Mouse (Mus musculus): ENCODE measurements around the gene H2afv. TPM values are rescaled to one million over a fixed set of nuclear protein-coding genes. Genes with fewer than 3 reads are reported as not detected.
"Not testable (repeated sequence)": the region's sequence is repeated elsewhere in the genome, so short reads cannot be mapped to it uniquely, and the experiment has no call there.

H2afv gene
- polyA plus RNA-seq, 1 experiment from 2014 or later, result 318 TPM

- Histone ChIP-seq H3K9ac (no peak overlapping the region), H3K9me3 (replicated peaks) (no peaks in the 10 kb centered on the region), H3K27ac (no peak overlapping the region), H3K4me3 (no peak overlapping the region), H3K4me2 (no peak overlapping the region), H3K4me1 (replicated peaks) (no peaks in the 10 kb centered on the region), H3K36me3 (peaks cover 62% of the 10 kb centered on the region), H3K27me3 (no peaks in the 10 kb centered on the region)
- 72% methylated on average over 8 of the region's 8 CpGs for WGBS
- no peak for ATAC-seq (replicated peaks; ENCODE audit: insufficient number of reproducible peaks, insufficient read depth, low FRiP score, low read depth)
These were observed 7.8 kb downstream of the H2afv start for GRCm38 (mm10) chr11:6436442-6436841.

- 94% methylated on average over 7 of the region's 7 CpGs for WGBS
- Histone ChIP-seq H3K27me3 (no peaks in the 10 kb centered on the region), H3K9me3 (replicated peaks) (no peaks in the 10 kb centered on the region), H3K4me2 (no peak overlapping the region), H3K9ac (no peak overlapping the region), H3K4me1 (replicated peaks) (no peaks in the 10 kb centered on the region), H3K36me3 (peaks cover 77% of the 10 kb centered on the region), H3K4me3 (no peak overlapping the region), H3K27ac (no peak overlapping the region)
- ATAC-seq (replicated peaks; ENCODE audit: insufficient number of reproducible peaks, insufficient read depth, low FRiP score, low read depth), result no peak
These were observed 14.1 kb downstream of the H2afv start for GRCm38 (mm10) chr11:6430186-6430585.

GRCm38 (mm10) chr11:6420722-6421350 is 23.4 kb downstream of the H2afv start:
- Histone ChIP-seq H3K4me1 (replicated peaks) (peaks cover 12% of the 10 kb centered on the region), H3K27ac (peak overlapping the region; percentile 17; the same call in 1 of the 2 replicates), H3K9me3 (replicated peaks) (no peaks in the 10 kb centered on the region), H3K27me3 (no peaks in the 10 kb centered on the region), H3K36me3 (peaks cover 43% of the 10 kb centered on the region), H3K4me3 (no peak overlapping the region), H3K4me2 (no peak overlapping the region), H3K9ac (no peak overlapping the region)
- ATAC-seq (replicated peaks; ENCODE audit: insufficient number of reproducible peaks, insufficient read depth, low FRiP score, low read depth), result no peak
- WGBS, result 78% methylated on average over 2 of the region's 2 CpGs

- 11% methylated on average over 1 of the region's 1 CpGs for WGBS
- no peak for ATAC-seq (replicated peaks; ENCODE audit: insufficient number of reproducible peaks, insufficient read depth, low FRiP score, low read depth)
- H3K36me3 ChIP-seq, result peaks cover 40% of the 10 kb centered on the region
These were observed 23.9 kb downstream of the H2afv start for GRCm38 (mm10) chr11:6420283-6420703.

GRCm38 (mm10) chr11:6419156-6419555 is 25.1 kb downstream of the H2afv start:
- Histone ChIP-seq H3K36me3 (peaks cover 33% of the 10 kb centered on the region), H3K4me1 (replicated peaks) (peaks cover 19% of the 10 kb centered on the region)
- not testable (repeated sequence) for H3K27ac ChIP-seq; H3K4me2 ChIP-seq; ATAC-seq (replicated peaks; ENCODE audit: insufficient number of reproducible peaks, insufficient read depth, low FRiP score, low read depth); H3K9ac ChIP-seq; H3K4me3 ChIP-seq; H3K9me3 ChIP-seq (replicated peaks); H3K27me3 ChIP-seq
- WGBS, result 57% methylated on average over 4 of the region's 4 CpGs

More at GRCm38 (mm10) chr11:6420283-6420703, 23.9 kb downstream of the H2afv start:
- H3K27ac ChIP-seq, result no peak overlapping the region
- no peak overlapping the region for H3K4me2 ChIP-seq
- H3K4me3 ChIP-seq, result no peak overlapping the region
- H3K9me3 ChIP-seq (replicated peaks), result no peaks in the 10 kb centered on the region
- no peaks in the 10 kb centered on the region for H3K27me3 ChIP-seq
- H3K9ac ChIP-seq, result no peak overlapping the region
- peaks cover 13% of the 10 kb centered on the region for H3K4me1 ChIP-seq (replicated peaks)

GRCm38 (mm10) chr11:6418751-6419150 is 25.5 kb downstream of the H2afv start:
- ATAC-seq (replicated peaks; ENCODE audit: insufficient number of reproducible peaks, insufficient read depth, low FRiP score, low read depth), result no peak
- no peaks in the 10 kb centered on the region for H3K9me3 ChIP-seq (replicated peaks)
- H3K4me3 ChIP-seq, result no peak overlapping the region
- 75% methylated on average over 5 of the region's 5 CpGs for WGBS
- H3K4me1 ChIP-seq (replicated peaks), result peaks cover 19% of the 10 kb centered on the region
- 0 out of 2 replicates have a peak overlapping the region, but pooled peaks have one; percentile 70 for H3K4me2 ChIP-seq
- H3K27me3 ChIP-seq, result no peaks in the 10 kb centered on the region
- no peak overlapping the region for H3K27ac ChIP-seq
- H3K36me3 ChIP-seq, result peaks cover 33% of the 10 kb centered on the region
- H3K9ac ChIP-seq, result no peak overlapping the region

- ATAC-seq (replicated peaks; ENCODE audit: insufficient number of reproducible peaks, insufficient read depth, low FRiP score, low read depth), result no peak
- no peaks in the 10 kb centered on the region for H3K9me3 ChIP-seq (replicated peaks)
- H3K4me1 ChIP-seq (replicated peaks), result peaks cover 19% of the 10 kb centered on the region
- H3K27ac ChIP-seq, result peak overlapping the region; percentile 36
- peak overlapping the region; percentile 86 for H3K4me3 ChIP-seq
- H3K9ac ChIP-seq, result peak overlapping the region; percentile 92
- peak overlapping the region; percentile 70 for H3K4me2 ChIP-seq
- no peaks in the 10 kb centered on the region for H3K27me3 ChIP-seq
- H3K36me3 ChIP-seq, result peaks cover 33% of the 10 kb centered on the region
These were observed 26.8 kb downstream of the H2afv start for GRCm38 (mm10) chr11:6417490-6417889.

- Histone ChIP-seq H3K4me1 (replicated peaks) (peaks cover 19% of the 10 kb centered on the region), H3K9ac (peak overlapping the region; percentile 92), H3K4me2 (peak overlapping the region; percentile 70), H3K27ac (peak overlapping the region; percentile 96), H3K4me3 (peak overlapping the region; percentile 86), H3K36me3 (peaks cover 33% of the 10 kb centered on the region), H3K27me3 (no peaks in the 10 kb centered on the region), H3K9me3 (replicated peaks) (no peaks in the 10 kb centered on the region)
- ATAC-seq (replicated peaks; ENCODE audit: insufficient number of reproducible peaks, insufficient read depth, low FRiP score, low read depth), result no peak
- 41% methylated on average over 2 of the region's 2 CpGs for WGBS
These were observed 27.2 kb downstream of the H2afv start for GRCm38 (mm10) chr11:6417069-6417468.

GRCm38 (mm10) chr11:6416405-6417034 is 27.7 kb downstream of the H2afv start:
- H3K4me2 ChIP-seq, result peak overlapping the region; percentile 70
- WGBS, result 1% methylated on average over 30 of the region's 30 CpGs
- H3K9me3 ChIP-seq (replicated peaks), result no peaks in the 10 kb centered on the region
- H3K4me3 ChIP-seq, result peak overlapping the region; percentile 86
- H3K4me1 ChIP-seq (replicated peaks), result peaks cover 23% of the 10 kb centered on the region
- H3K27me3 ChIP-seq, result no peaks in the 10 kb centered on the region
- ATAC-seq (replicated peaks; ENCODE audit: insufficient number of reproducible peaks, insufficient read depth, low FRiP score, low read depth), result peak; percentile 58
- peak overlapping the region; percentile 92 for H3K9ac ChIP-seq
- peak overlapping the region; percentile 96 for H3K27ac ChIP-seq
- peaks cover 33% of the 10 kb centered on the region for H3K36me3 ChIP-seq

- ATAC-seq (replicated peaks; ENCODE audit: insufficient number of reproducible peaks, insufficient read depth, low FRiP score, low read depth), result peak; percentile 94
- H3K9ac ChIP-seq, result peak overlapping the region; percentile 92
- no peaks in the 10 kb centered on the region for H3K27me3 ChIP-seq
- H3K36me3 ChIP-seq, result peaks cover 29% of the 10 kb centered on the region
- H3K27ac ChIP-seq, result peak overlapping the region; percentile 96
- H3K4me3 ChIP-seq, result peak overlapping the region; percentile 86
- H3K9me3 ChIP-seq (replicated peaks), result no peaks in the 10 kb centered on the region
- H3K4me2 ChIP-seq, result peak overlapping the region; percentile 70
- WGBS, result 0% methylated on average over 63 of the region's 102 CpGs
- peaks cover 26% of the 10 kb centered on the region for H3K4me1 ChIP-seq (replicated peaks)
These were observed 28.5 kb downstream of the H2afv start for GRCm38 (mm10) chr11:6415551-6416404.

Data from heart, embryonic 15.5 days (tissue).